Mouse (Mus musculus): ENCODE results near the gene AL732309.1. TPM values are rescaled to one million over a fixed set of nuclear protein-coding genes. Genes with fewer than 3 reads are reported as not detected.

AL732309.1 gene
- polyA plus RNA-seq, 1 experiment, result 7.0 TPM

DNA sequence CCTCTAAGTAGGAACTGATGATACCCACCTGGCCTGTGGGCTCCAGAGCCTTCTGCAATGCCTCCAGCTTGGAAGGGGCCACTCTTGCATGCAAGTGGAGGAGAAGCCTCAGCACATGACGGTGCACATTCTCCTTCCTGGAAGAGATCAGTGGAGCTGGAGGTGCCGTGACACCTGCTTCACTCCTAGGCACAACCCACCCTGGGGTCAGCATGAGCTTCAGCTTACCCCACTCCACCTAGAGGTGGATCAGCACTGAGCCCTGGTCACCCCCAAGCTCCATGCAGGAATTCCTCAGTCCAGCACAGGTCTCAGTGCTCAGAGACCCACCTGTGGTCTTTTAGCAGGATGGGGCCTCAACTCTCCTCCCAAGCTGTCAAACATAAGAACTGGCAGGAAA lies 46.0 kb downstream of the AL732309.1 start:
- Histone ChIP-seq H3K4me3 (ENCODE audit: control insufficient read depth, low read depth, low read length) (no peak overlapping the region), H3K27me3 (ENCODE audit: control insufficient read depth, insufficient read depth, low read length) (no peaks in the 10 kb centered on the region), H3K36me3 (ENCODE audit: control insufficient read depth, insufficient read depth, low read length) (peaks cover 1% of the 10 kb centered on the region), H3K4me1 (ENCODE audit: control insufficient read depth, insufficient read depth, low read length) (no peaks in the 10 kb centered on the region; the same call in 1 of the 2 replicates), H3K27ac (ENCODE audit: control insufficient read depth, insufficient read depth, low read depth, low read length) (no peak overlapping the region)
- no peak for TF ChIP-seq POLR2A (IDR thresholded peaks at IDR 0.05; ENCODE audit: control insufficient read depth, low read depth, low read length)
- TF ChIP-seq CTCF (IDR thresholded peaks at IDR 0.05; ENCODE audit: control insufficient read depth, insufficient read depth, insufficient replicate concordance, low read depth, low read length), result no peak

DNA sequence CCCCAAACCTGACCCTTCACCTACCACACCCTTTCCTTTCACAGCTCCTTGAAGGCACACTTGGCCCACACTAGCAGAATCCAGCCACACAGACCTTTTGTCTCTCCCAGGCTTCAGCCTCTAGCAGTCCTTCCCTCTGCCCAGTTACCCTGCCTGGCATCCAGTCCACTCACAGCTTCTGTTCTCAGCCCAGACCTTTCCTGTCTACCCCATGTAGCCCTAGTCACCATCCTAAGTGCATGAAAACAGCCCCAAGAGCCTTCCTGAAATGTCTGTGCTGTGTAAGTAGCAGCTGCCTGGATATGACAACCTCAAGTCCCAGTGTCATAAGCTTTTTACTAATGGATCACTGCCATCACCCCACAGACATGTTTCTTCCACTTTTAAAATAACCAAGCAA lies 48.7 kb downstream of the AL732309.1 start:
- no peak overlapping the region for H3K27ac ChIP-seq (ENCODE audit: control insufficient read depth, insufficient read depth, low read depth, low read length)
- H3K27me3 ChIP-seq (ENCODE audit: control insufficient read depth, insufficient read depth, low read length), result no peaks in the 10 kb centered on the region
- H3K4me1 ChIP-seq (ENCODE audit: control insufficient read depth, insufficient read depth, low read length), result peaks cover 4% of the 10 kb centered on the region; the same call in 1 of the 2 replicates
- H3K36me3 ChIP-seq (ENCODE audit: control insufficient read depth, insufficient read depth, low read length), result peaks cover 1% of the 10 kb centered on the region
- no peak overlapping the region for H3K4me3 ChIP-seq (ENCODE audit: control insufficient read depth, low read depth, low read length)
- TF ChIP-seq POLR2A (IDR thresholded peaks at IDR 0.05; ENCODE audit: control insufficient read depth, low read depth, low read length) (no peak), CTCF (IDR thresholded peaks at IDR 0.05; ENCODE audit: control insufficient read depth, insufficient read depth, insufficient replicate concordance, low read depth, low read length) (no peak)

DNA sequence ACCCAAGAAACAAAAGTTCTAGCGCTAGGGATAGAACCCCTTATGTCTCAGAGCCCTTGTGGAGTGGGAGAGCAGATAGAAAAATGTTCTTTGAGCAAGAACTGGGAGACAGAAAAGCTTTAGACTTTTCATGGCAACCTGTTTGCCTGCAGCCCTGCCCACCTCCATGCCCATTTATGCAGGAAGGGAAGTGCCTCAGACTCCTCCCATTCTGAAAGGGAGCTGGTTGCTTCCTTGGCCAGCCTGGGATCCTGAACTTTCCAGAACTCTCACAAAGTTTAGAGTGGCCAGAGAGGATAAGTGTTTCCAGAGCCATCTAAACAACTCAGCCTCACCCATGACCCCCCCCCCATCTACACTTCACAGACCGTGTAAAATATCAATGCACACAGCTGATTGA lies 49.5 kb downstream of the AL732309.1 start:
- Histone ChIP-seq H3K4me1 (ENCODE audit: control insufficient read depth, insufficient read depth, low read length) (peaks cover 4% of the 10 kb centered on the region; the same call in 1 of the 2 replicates), H3K27me3 (ENCODE audit: control insufficient read depth, insufficient read depth, low read length) (no peaks in the 10 kb centered on the region), H3K36me3 (ENCODE audit: control insufficient read depth, insufficient read depth, low read length) (peaks cover 1% of the 10 kb centered on the region; the same call in 1 of the 2 replicates), H3K4me3 (ENCODE audit: control insufficient read depth, low read depth, low read length) (no peak overlapping the region), H3K27ac (ENCODE audit: control insufficient read depth, insufficient read depth, low read depth, low read length) (peak overlapping the region; percentile 70)
- no peak for TF ChIP-seq POLR2A (IDR thresholded peaks at IDR 0.05; ENCODE audit: control insufficient read depth, low read depth, low read length)
- TF ChIP-seq CTCF (IDR thresholded peaks at IDR 0.05; ENCODE audit: control insufficient read depth, insufficient read depth, insufficient replicate concordance, low read depth, low read length), result no peak

DNA sequence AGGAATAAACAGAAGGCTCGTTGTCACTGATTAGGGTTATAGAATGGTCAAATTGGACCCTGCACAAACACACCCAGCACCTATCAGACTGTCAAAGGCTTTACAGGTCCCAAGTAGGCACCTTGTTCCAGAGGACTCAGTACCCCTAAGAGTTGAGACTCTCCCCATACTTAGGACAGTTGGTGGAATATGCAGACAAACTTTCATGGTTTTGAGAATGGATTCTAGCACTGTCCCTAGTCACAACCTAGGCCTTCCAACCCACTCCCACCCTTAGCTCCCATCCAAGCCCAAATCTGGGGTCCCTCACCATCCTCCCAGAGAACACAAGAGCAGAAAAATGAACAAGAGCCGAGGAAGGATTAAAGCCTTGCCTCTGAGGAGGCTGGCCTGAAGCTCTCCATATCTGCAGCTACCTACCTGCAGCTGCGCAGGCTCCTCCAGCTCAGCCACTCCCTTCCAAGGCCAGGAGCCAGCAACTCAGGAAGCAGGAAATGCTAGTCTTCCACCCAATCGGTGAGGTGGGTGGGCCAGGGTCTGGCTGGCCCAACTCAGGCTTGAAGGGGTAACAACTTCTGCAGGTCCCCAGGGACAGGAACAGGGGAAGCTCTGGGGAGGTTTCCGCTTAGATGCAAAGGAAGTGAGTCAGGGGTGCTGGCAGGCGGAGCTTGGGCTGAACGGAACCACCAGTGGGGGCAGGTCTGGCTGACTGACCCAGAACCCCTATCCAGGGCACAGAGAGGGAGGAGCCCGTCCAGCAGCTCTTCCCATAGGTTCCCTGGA lies 50.3 kb downstream of the AL732309.1 start, which contains the start of gene Tor4a:
TSS of gene Tor4a (minus strand) at position 715 of the 783 bp plus-strand sequence.
- H3K4me1 ChIP-seq (ENCODE audit: control insufficient read depth, insufficient read depth, low read length), result peaks cover 4% of the 10 kb centered on the region; the same call in 1 of the 2 replicates
- no peaks in the 10 kb centered on the region for H3K27me3 ChIP-seq (ENCODE audit: control insufficient read depth, insufficient read depth, low read length)
- TF ChIP-seq POLR2A (IDR thresholded peaks at IDR 0.05; ENCODE audit: control insufficient read depth, low read depth, low read length), result no peak
- no peak for TF ChIP-seq CTCF (IDR thresholded peaks at IDR 0.05; ENCODE audit: control insufficient read depth, insufficient read depth, insufficient replicate concordance, low read depth, low read length)
- H3K27ac ChIP-seq (ENCODE audit: control insufficient read depth, insufficient read depth, low read depth, low read length), result peak within 1 kb of the TSS; percentile 70
- peaks cover 1% of the 10 kb centered on the region; the same call in 1 of the 2 replicates for H3K36me3 ChIP-seq (ENCODE audit: control insufficient read depth, insufficient read depth, low read length)
- peak within 1 kb of the TSS; percentile 66 for H3K4me3 ChIP-seq (ENCODE audit: control insufficient read depth, low read depth, low read length)

DNA sequence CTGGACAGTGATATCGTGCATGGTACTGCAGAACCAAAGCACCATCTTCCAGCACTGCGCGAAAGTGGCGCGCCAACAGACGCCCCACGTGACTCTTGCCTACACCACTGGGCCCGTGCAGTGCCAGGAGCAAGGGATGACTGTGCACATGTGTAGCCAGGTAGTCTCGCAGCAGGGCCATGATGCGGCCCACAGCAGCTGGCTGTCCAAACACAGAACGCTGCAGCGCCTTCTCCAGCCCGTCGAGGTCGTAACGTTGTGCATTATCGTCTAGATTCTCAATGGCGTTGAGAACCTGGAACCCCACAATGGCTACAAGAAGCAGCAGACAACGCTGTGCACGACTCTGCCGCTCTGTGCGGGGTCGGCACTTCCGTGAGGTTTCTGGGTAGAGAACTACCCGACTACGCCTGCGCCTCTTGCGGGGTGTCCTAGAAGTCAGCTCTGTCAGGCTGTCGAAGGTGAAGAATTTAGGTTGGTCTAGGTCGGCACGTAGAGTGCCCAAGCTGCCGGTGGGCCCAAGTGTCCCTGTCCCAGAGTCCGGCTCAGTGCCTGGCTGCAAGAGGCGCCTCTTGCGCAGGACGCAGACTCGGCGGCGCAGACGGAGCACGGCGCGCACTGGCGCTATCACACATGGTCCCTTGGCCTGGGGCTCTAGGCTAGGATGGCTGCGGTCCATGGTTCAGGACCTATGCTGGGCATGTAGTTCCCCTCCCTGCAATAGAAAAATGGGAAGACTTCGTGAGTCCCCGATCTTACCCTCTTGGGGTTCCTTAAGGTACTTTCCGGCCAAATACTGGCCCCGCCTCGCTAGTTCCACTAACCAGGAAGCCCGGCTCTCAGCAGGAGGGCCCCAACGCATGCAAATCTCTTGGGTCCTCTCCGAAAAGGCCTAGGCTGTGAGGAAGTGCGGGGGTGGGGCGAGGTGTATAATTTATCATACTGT lies 51.2 kb downstream of the AL732309.1 start:
- no peaks in the 10 kb centered on the region for H3K36me3 ChIP-seq (ENCODE audit: control insufficient read depth, insufficient read depth, low read length)
- H3K4me3 ChIP-seq (ENCODE audit: control insufficient read depth, low read depth, low read length), result peak overlapping the region; percentile 66
- H3K27ac ChIP-seq (ENCODE audit: control insufficient read depth, insufficient read depth, low read depth, low read length), result peak overlapping the region; percentile 70; the same call in 1 of the 2 replicates
- TF ChIP-seq POLR2A (IDR thresholded peaks at IDR 0.05; ENCODE audit: control insufficient read depth, low read depth, low read length) (no peak), CTCF (IDR thresholded peaks at IDR 0.05; ENCODE audit: control insufficient read depth, insufficient read depth, insufficient replicate concordance, low read depth, low read length) (no peak)
- no peaks in the 10 kb centered on the region for H3K27me3 ChIP-seq (ENCODE audit: control insufficient read depth, insufficient read depth, low read length)
- peaks cover 4% of the 10 kb centered on the region; the same call in 1 of the 2 replicates for H3K4me1 ChIP-seq (ENCODE audit: control insufficient read depth, insufficient read depth, low read length)

Other genes with a start within 250 kb of the AL732309.1 start
- 69.1 and 78.2 TPM in 2 replicates for gene Nsmf, start 192.5 kb downstream of the AL732309.1 start, polyA plus RNA-seq (2012; rRNA removed)
- gene Entpd8, start 166.6 kb downstream of the AL732309.1 start, polyA plus RNA-seq (2012; rRNA removed), result 0.48 TPM in 2 replicates
- 0.14 and 0.25 TPM in 2 replicates for gene Noxa1, start 151.7 kb downstream of the AL732309.1 start, polyA plus RNA-seq (2012; rRNA removed)
- gene Nrarp, start 66.1 kb downstream of the AL732309.1 start, polyA plus RNA-seq (2012; rRNA removed), result 3.8 and 4.0 TPM in 2 replicates
- 0.98 and 1.3 TPM in 2 replicates for gene Tor4a, start 50.0 kb downstream of the AL732309.1 start, polyA plus RNA-seq (2012; rRNA removed)
- 20.7 and 24.9 TPM in 2 replicates for gene Nelfb, start 35.4 kb downstream of the AL732309.1 start, polyA plus RNA-seq (2012; rRNA removed)
- 244 and 247 TPM in 2 replicates for gene Stpg3, start 32.2 kb downstream of the AL732309.1 start, polyA plus RNA-seq (2012; rRNA removed)
- gene Fam166a, start 28.1 kb downstream of the AL732309.1 start, polyA plus RNA-seq (2012; rRNA removed), result 552 and 576 TPM in 2 replicates
- gene Tubb4b, start 22.2 kb downstream of the AL732309.1 start, polyA plus RNA-seq (2012; rRNA removed), result 2,564 and 2,638 TPM in 2 replicates
- 0.48 and 0.55 TPM in 2 replicates for gene Slc34a3, start 12.5 kb downstream of the AL732309.1 start, polyA plus RNA-seq (2012; rRNA removed)
- gene Rnf224, start 10.1 kb downstream of the AL732309.1 start, polyA plus RNA-seq (2012; rRNA removed), result 0.05 TPM in 1 of 2 replicates, not detected in the other
- 7.4 and 8.1 TPM in 2 replicates for gene Rnf208, start 4.6 kb downstream of the AL732309.1 start, polyA plus RNA-seq (2012; rRNA removed)
- gene Cysrt1, start 4.4 kb downstream of the AL732309.1 start, polyA plus RNA-seq (2012; rRNA removed), result 0.12 and 0.31 TPM in 2 replicates
- 63.3 and 69.3 TPM in 2 replicates for gene Tmem203, start 8.6 kb upstream of the AL732309.1 start, polyA plus RNA-seq (2012; rRNA removed)
- 357 and 363 TPM in 2 replicates for gene Tprn, start 15.8 kb upstream of the AL732309.1 start, polyA plus RNA-seq (2012; rRNA removed)
- gene Ssna1, start 25.6 kb upstream of the AL732309.1 start, polyA plus RNA-seq (2012; rRNA removed), result 54.9 and 64.2 TPM in 2 replicates
- 29.3 and 32.3 TPM in 2 replicates for gene Anapc2, start 25.6 kb upstream of the AL732309.1 start, polyA plus RNA-seq (2012; rRNA removed)
- 830 and 870 TPM in 2 replicates for gene Tmem210, start 41.3 kb upstream of the AL732309.1 start, polyA plus RNA-seq (2012; rRNA removed)
- 3.5 and 4.3 TPM in 2 replicates for gene Lrrc26, start 43.1 kb upstream of the AL732309.1 start, polyA plus RNA-seq (2012; rRNA removed)
- 0.38 and 0.75 TPM in 2 replicates for gene Grin1, start 72.3 kb upstream of the AL732309.1 start, polyA plus RNA-seq (2012; rRNA removed)
- 25.4 and 29.3 TPM in 2 replicates for gene Man1b1, start 85.5 kb upstream of the AL732309.1 start, polyA plus RNA-seq (2012; rRNA removed)
- 4.0 and 5.0 TPM in 2 replicates for gene Dpp7, start 109.5 kb upstream of the AL732309.1 start, polyA plus RNA-seq (2012; rRNA removed)
- 1.7 and 2.2 TPM in 2 replicates for gene Uap1l1, start 118.8 kb upstream of the AL732309.1 start, polyA plus RNA-seq (2012; rRNA removed)
- gene Sapcd2, start 125.5 kb upstream of the AL732309.1 start, polyA plus RNA-seq (2012; rRNA removed), result 1.1 and 1.3 TPM in 2 replicates
- gene Entpd2, start 149.0 kb upstream of the AL732309.1 start, polyA plus RNA-seq (2012; rRNA removed), result 6.2 and 6.5 TPM in 2 replicates
- gene Npdc1, start 152.5 kb upstream of the AL732309.1 start, polyA plus RNA-seq (2012; rRNA removed), result 13.6 and 15.9 TPM in 2 replicates
- gene Fut7, start 176.4 kb upstream of the AL732309.1 start, polyA plus RNA-seq (2012; rRNA removed), result 0.10 TPM in 1 of 2 replicates, not detected in the other
- 17.3 and 18.3 TPM in 2 replicates for gene Abca2, start 181.8 kb upstream of the AL732309.1 start, polyA plus RNA-seq (2012; rRNA removed)
- gene Clic3, start 210.0 kb upstream of the AL732309.1 start, polyA plus RNA-seq (2012; rRNA removed), result 0.78 and 11.8 TPM in 2 replicates
- 34.3 and 35.8 TPM in 2 replicates for gene Paxx, start 214.2 kb upstream of the AL732309.1 start, polyA plus RNA-seq (2012; rRNA removed)
- gene Ptgds, start 223.2 kb upstream of the AL732309.1 start, polyA plus RNA-seq (2012; rRNA removed), result 311 and 369 TPM in 2 replicates
- gene Lcn12, start 247.0 kb upstream of the AL732309.1 start, polyA plus RNA-seq (2012; rRNA removed), result 5.7 TPM in 1 of 2 replicates, not detected in the other

Measured in testis, adult 2 months (tissue).